Mouse (Mus musculus) left cerebral cortex, postnatal 14 days (tissue): ENCODE results near the gene Ireb2. TPM values are rescaled to one million over a fixed set of nuclear protein-coding genes. Genes with fewer than 3 reads are reported as not detected.
"Not testable (repeated sequence)": the region's sequence is repeated elsewhere in the genome, so short reads cannot be mapped to it uniquely, and the experiment has no call there.

Experiments
- DNase-seq, 2 experiments: peaks; one replicate each; pipeline ENCODE4 v3.0.0; 2021 to 2022; ENCODE audit warnings: low spot score in 2 of 2, mixed read lengths in 1 of 2
- intact Hi-C: fragments of 180-260 bp; cut with DNase I; formaldehyde crosslinking; loops from one replicate; pipeline ENCODE4 v1.15.1; 2025
- total RNA-seq, 2 experiments: library from RNA; stranded (reverse); gene quantifications; 2 replicates each; pipeline ENCODE4 v1.2.3; 2021

Gene Ireb2
- total RNA-seq, 2 experiments from 2014 or later = 62.3 to 62.9 TPM

DNA sequence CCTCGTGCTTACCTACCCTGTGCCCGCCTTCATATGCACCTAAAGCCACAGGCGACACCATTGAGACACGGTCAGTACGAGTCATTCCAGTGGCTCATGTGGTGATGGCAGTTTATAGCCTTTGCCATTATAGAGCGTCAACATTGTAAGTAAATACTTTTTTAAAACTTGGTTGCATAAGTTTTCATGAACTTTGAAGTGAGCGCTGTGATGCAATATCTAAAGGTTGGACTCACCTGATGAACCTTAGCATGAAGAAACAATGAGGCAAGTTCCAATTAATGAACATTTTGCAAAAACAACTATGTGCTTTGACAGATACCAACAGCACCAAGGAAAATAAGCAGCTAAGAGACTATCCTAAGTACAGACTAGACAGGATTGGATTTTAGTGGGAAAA is 3.1 kb upstream of the Ireb2 start:
- DNase-seq = no peak
- intact Hi-C loops = no loop called here

DNA sequence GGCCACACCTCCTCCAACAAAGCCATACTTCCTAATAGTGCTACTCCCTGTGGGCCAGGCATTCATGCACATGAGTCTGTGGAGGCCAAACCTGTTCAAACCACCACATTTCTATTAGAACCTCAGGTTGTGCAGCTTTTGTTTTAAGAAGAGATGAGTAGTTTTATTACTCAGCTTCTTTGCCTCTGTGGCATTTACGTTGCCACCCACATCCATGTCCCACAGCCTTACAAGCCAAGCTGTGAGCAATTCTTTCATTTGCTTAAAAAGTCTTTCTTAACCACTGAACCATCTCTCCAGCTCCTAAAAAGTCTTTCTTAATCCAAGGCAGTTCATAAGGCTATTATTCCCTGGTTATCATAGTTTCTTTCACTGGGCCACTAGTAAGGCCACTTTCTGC is 15.2 kb downstream of the Ireb2 start:
- intact Hi-C loops = no loop called here
- no peak for DNase-seq

DNA sequence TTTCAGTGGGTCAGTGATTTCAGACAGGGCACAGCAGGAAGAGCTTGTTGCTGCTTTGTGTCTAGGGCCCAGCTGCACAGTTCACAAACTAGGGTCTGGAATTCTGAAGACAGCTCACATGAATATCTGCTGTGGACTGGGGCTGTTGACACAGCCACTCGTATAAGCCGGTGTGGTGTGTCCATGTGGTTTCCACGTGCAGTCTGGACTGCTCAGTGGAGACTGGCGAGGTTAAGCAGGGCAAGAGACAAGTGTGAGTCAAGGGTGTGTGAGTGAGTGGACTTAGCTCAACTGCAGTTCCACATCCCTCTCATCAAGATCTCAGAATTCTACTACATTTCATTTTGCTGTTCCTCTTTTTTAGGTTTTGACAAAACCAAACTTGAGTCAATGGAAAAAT is 28.5 kb downstream of the Ireb2 start:
- intact Hi-C loops = loop anchor here (10.0 kb wide), 1 partner anchor 157 kb away; the partner anchor contains the start of gene Wdr61
- no peak for DNase-seq

DNA sequence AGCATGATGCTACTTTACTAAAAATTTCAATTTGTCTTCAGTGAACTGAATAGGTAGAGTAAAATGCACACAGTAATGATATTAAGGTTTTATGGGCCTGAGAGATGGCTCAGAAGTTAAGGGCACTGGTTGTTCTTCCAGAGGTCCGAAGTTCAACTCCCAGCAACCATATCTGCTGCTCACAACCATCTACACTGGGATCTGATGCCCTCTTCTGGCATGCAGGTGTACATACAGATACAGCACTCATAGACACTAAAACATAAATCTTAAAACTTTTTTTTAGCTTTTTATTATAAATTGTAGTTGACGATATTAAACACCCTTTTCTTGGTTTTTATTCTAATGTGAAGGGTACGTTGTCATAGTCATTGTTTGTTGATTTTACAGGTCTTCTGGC is 33.5 kb downstream of the Ireb2 start:
- intact Hi-C loops = loop anchor here (10.0 kb wide), 1 partner anchor 162 kb away; the partner anchor contains the start of gene Wdr61
- no peak for DNase-seq

DNA sequence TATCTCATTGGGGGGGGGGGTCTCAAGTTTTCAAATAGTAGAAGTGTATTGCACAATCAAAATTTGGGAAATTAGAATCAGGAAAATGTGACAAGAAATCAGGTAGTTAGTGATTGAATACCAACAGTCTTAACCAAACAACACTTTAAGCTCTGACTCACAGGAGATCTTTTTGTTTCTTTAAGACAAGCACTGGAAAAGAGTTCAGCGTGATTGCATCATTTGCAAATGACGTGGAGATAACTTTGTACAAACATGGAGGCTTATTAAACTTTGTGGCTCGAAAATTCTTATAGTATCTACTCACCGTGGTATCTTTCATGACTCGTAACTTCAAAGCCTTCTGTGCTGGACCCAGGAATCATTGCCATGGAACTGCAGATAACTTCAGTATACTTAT is 45.9 kb downstream of the Ireb2 start:
- no peak for DNase-seq
- intact Hi-C loops = no loop called here

DNA sequence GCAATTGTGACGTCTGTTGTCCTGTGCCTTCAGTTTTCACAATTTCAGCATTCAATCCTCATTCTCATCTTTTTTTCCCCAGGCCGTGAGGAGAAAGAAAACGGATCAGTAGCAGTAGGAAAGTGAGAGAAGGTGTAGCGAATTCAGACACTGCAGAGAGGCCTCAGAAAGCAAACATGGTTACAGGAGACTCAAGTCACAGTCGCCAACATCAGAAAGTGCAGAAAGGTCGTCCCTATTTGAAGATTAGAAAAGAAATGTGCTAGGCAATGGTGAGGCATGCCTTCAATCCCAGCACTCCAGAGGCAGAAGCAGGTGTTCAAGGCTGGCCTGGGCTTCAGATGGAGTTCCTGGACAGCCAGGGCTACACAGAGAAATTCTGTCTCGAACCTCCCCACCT is 52.0 kb downstream of the Ireb2 start:
- no peak for DNase-seq
- intact Hi-C loops = loop anchor here (5.0 kb wide), 1 partner anchor 37 kb away; the partner anchor contains the start of genes AY074887 and Psma4

DNA sequence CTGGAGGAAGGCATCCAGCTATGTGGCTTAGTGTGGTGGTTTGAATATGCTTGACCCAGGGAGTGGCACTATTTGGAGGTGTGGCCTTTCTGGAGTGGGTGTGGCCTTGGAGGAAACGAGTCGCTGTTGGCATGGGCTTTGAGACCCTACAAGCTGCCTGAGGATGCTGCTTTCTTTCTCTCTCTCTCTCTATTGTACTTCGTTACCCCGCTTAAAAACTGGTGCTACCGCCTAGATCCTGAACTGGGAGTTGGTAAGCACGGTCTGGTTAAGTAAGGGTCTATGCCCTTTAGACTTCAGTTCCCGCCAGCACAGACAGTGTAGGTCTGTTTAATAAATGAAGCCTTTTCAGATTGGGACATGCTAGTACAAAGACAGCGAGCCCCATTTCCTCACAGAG is 52.8 kb downstream of the Ireb2 start:
- DNase-seq = no peak
- intact Hi-C loops = loop anchor here (5.0 kb wide), 1 partner anchor 36 kb away; the partner anchor contains the start of genes AY074887 and Psma4

DNA sequence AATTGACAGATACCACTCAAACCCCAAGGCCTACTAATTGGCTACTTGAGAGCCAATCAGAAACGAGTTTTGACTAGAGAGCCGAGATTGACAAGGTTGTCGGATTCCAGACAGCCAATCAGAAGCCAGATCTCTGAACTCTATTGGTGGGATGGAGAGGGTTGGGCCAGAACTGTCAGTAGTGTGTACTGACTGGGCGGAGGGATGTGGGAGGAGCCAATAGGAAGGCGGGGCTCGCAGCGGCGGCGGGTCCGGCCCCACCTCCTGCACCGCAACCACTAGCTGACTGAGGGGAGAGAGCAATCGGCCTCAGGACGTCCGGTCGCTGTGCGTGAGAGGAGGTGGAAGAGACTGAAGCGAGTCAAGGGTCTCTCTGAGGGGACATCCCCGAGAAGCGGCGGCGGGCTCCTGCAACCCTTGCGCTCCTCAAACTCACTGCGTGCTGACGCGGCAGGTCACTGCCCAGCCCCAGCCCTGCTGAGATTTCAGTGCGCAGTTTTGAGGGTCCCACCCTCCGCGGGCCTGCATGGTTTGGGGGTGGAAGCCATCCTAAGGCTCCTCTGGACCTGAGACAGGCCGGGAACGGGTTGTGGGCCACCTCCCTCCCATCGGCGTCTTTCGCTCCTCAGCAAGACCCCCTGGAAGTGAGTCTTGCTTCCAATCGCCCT is 53.6 kb downstream of the Ireb2 start, which contains the start of gene Hykk:
Gene Hykk, plus strand, starts transcription at position 274 of the 668 bp plus-strand sequence.
- DNase-seq = peak; percentile 85 to 97
- intact Hi-C loops = loop anchor here (5.0 kb wide), 1 partner anchor 35 kb away; the partner anchor contains the start of genes AY074887 and Psma4

DNA sequence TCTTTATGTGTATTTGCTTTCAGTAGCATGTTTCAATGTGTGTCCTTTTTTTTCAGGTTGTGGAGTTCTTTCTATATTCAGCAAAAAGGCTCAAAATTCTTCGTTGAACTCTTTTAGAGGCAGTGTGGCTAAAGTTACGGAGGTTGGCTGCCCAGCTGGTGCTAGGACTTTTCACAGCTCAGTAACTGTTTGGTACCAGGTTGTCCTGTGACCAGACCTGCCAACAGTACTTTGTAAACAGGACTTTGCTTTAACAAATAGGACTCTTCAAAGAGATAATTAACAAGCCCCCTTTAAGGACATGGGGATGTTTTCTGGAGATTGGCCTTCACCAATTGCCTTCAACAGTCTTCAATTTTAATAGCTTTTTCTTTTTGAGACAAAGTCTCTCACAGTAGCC is 54.6 kb downstream of the Ireb2 start:
- intact Hi-C loops = loop anchor here (5.0 kb wide), 1 partner anchor 34 kb away; the partner anchor contains the start of genes AY074887 and Psma4

DNA sequence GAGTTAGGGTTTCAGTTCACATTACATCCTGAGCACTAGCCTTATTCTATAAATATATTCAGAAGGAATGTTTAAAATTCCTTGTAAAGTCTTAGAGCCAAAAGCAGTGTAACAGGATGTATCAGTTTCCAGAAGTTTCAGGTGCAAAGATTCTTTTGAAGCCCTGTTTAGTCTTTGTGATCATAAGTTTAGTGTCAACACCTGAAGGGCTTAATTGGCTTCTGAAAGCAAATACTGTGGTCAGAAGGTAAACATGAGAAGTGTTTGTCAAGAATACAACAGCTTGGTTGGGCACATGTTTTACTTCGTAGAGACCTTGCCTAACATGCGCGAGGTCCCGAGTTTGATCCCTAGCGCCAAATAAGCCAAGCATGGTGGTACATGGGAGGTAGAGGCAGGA is 55.2 kb downstream of the Ireb2 start:
- DNase-seq = no peak
- intact Hi-C loops = loop anchor here (5.0 kb wide), 1 partner anchor 34 kb away; the partner anchor contains the start of genes AY074887 and Psma4

More for the DNA sequence above, 54.6 kb downstream of the Ireb2 start:
- DNase-seq = no peak

DNA sequence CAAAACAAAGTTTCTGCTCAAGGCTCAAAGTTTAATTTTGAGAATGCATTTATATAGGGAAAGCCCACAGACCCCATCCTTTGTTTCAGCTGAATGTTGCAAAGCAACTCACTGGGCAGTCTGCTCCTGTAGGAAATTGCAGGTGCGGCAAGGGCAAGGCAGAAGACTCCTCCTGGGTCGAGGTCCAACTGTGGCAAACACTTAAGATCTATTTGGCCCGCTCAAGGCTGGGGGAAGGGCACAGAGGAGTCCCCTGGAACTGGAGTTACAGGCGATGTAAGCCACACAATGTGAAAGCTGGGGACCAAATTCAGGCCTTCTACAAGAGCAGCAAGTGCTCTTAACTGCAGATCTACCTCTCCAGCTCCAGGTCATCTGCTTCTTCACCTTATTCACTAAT is 56.4 kb downstream of the Ireb2 start:
- intact Hi-C loops = loop anchor here (5.0 kb wide), 1 partner anchor 32 kb away; the partner anchor contains the start of genes AY074887 and Psma4
- no peak for DNase-seq

DNA sequence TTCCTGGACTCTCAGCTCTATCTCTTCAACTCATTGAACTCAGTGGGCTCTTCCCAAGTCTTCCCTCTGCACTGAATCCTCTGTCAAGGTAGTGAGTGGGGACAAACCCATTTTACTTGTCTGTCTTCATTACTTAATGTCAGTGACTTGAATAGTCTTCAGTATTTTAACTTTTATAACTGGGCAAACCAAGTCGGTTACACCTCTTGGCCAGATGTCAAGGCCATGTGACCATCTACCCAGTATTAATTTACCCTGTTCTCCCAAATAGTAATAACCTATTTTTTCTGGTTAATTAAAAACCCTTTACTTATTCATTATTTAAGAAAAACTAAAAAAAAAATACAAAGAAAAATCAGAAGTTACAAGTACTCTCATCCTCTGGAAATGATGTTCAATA is 67.2 kb downstream of the Ireb2 start:
- DNase-seq = no peak
- intact Hi-C loops = no loop called here

DNA sequence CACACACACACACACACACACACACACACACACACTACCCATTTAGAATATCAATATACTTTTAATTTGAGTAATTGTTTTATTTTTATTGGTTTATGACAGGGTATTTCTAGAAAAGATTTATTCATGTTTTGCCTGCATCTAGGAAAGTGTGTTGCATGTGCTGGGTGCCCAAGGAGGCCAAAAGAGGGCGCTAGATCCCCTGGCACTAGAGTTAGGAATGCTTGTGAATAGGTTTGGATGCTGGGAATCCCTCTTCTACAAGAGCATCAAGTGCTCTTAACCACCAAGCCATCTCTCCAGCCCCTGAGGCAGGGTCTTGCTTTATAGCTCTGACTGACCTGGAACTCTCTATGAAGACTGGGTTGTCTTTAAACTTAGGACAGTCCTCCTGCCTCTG is 68.2 kb downstream of the Ireb2 start:
- no peak for DNase-seq
- intact Hi-C loops = no loop called here

DNA sequence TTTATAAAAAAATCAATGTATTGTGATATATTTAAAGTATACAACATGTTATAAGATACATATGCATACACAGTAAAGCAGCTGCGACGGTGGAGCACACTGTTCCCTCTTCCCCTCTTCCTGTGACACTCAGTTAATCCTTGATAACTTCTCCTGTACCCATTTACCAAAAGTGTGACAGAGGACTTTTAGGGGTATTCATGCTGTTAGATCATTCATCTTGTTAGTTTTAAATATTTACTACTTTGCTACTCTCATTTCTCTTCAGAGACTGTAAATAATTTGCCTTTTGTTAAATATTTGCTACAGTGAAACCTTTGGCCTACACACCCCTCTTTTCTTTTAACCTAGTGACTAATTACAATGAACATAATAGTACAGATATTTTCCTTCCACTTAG is 68.8 kb downstream of the Ireb2 start:
- DNase-seq = no peak
- intact Hi-C loops = no loop called here

DNA sequence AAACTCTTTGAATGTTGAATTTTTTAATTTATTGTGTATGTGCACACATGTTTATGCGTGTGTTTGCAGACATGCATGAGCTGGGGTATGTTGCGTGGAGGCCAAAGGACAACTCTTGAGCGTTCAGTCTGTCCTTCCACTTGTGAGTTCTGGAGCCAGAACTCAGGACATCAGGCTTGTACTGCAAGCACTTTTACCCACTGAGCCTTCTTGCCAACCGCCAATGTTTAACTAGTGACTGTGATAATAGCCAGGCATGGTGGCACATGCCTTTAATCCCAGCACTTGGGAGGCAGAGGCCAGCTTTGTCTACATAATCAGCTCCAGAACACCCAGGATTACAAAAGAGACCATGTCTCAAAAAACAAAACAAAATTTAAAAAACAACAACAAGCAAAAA is 78.5 kb downstream of the Ireb2 start:
- no peak for DNase-seq
- intact Hi-C loops = no loop called here

DNA sequence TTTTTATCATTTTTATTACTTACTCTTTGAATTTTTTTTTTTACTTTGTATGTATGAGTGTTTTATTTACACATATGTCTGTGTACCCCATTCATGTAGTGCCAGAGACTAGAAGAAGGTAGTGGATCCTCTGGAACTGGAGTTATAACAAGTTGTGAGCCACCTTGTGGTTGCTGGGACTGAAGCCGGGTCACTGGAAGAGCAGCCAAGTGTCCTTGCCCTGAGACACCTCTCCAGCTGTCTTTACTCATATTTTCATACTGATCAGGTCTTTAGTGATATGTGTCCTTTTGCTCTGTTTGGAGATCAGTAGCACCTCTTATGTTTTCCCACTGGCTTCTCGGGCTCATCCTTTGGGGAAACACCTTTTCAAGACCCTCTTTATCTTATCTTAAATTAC is 80.9 kb downstream of the Ireb2 start:
- DNase-seq = no peak
- intact Hi-C loops = no loop called here

DNA sequence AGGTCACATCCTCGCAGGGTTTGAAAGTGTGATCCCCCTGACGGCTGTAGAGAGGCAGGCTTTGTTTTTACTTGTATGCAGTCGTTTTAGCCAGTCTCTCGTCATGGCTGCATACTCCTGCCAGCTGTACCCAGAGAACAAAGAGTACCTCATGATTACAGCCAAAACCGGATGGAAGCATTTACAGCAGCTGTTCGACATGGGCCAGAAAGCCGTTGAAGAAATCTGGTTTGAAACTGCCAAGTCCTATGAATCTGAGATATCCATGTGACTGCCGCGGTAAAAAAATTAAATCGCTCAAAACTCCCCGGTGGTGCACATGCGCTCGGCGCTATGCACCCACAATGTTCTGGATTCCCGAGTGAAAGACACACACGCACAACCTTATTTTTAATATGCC is 82.7 kb downstream of the Ireb2 start:
- intact Hi-C loops = no loop called here
- DNase-seq = peak in 1 of 2 experiments; percentile 31

DNA sequence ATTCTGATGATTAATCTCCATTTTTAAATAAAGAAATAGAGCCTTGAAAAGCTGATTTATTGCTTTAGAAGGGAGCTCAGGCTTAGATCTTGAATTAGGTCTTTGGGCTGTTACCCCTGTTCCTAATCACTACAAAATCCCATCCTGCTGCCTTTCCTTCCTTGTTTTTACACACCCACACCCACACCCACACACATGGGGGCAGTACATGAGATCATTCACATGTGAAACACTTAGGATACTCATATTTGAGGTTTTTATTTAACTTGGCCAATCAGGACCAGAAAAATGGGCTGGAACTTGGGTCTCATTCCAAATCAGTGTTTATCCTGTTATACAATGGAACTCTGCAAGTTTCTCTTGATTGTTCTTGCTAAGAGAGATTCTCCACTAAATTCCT is 85.9 kb downstream of the Ireb2 start:
- no peak for DNase-seq
- intact Hi-C loops = no loop called here

DNA sequence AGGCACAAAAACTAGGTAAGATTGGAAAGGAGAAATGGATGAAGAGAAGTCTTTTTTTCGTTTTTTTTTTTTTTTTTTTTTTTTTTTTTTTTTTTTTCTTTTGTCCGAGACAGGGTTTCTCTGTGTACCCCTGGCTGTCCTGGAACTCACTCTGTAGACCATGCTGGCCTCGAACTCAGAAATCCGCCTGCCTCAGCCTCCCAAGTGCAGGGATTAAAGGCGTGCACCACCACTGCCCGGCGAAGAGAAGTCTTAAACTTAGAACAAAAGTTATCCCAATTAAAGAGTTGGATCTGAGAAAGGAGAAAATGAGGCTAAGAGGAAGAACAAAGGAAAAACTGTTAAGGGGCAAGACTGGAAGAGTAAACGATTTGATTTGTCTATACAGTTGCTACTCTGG is 86.6 kb downstream of the Ireb2 start:
- not testable (repeated sequence) for DNase-seq
- intact Hi-C loops = loop anchor here (5.0 kb wide), 1 partner anchor 33 kb away; the partner anchor contains the start of gene Hykk

DNA sequence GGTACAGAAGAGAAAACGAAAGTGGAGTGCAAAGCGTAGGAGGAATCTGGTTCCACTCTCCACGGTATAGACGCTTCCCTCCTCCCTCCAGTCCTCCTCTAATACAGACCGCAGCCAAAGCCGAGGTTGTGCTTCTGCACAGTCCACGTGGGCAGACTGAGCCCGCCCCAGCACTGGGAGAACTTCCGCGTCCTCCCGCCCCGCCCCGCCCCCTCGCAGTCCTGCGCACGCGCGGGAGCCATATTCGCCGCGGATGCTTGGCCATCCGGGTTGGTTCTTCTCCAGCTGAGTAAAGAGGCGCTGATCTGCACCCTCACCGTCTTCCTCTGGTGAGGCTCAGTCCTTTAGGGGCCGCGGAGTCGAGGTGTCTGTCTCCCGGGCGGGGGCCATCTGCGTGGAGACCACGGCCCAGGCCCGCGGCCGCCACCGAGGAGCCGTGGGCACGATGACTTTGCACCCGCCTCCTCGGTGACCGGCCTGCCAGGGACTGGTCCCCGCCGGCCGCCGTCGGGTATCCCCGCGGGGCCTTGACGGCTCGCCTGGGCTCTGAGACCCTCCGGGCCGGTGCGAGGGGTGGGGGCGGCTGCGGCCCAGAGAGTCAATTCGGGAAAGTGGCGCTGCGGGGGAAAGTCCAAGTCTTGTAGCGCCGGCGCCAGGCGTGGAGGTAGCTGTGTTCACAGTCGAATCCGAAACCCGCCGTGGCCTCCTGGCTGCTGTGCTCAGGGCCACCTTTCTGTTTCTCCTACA is 87.2 kb downstream of the Ireb2 start, which contains the start of the genes Psma4 and AY074887:
Gene Psma4, plus strand, starts transcription at position 216 of the 747 bp plus-strand sequence.
Gene AY074887, minus strand, starts transcription at position 424 of the 747 bp plus-strand sequence.
- intact Hi-C loops = loop anchor here (5.0 kb wide), 1 partner anchor 33 kb away; the partner anchor contains the start of gene Hykk

More for the DNA sequence above, 87.2 kb downstream of the Ireb2 start, which contains the start of the genes Psma4 and AY074887:
- DNase-seq = peak; percentile 85 to 89
